Mouse (Mus musculus) olfactory bulb, adult 2 months (tissue): Measurements from ENCODE around the gene Tmem33.

Experiments used
- CTCF ChIP-seq: fragments of 200-500 bp; IDR thresholded peaks from 2 replicates; pipeline ENCODE4 v1.5.1; 2012; ENCODE audit warnings: low read depth, mild to moderate bottlenecking, low read length, moderate library complexity; ENCODE audit not compliant: insufficient read depth
- POLR2A ChIP-seq: fragments of 200-500 bp; IDR thresholded peaks from 2 replicates; pipeline ENCODE4 v1.6.1; 2012; ENCODE audit warnings: mild to moderate bottlenecking, low read depth, low read length, moderate library complexity; ENCODE audit not compliant: insufficient read depth

GRCm38 (mm10) chr5:67306698-67307521 lies 46.5 kb downstream of the Tmem33 start, which contains the start of gene Slc30a9:
- TF ChIP-seq CTCF (no peak), POLR2A (peak; percentile 99)
